8 mouse cellular contexts compared by ENCODE assay signal in genomic region chr19:6373539-6374400, GRCm38 (mm10). TPM values are rescaled to one million over a fixed set of nuclear protein-coding genes. Genes with fewer than 3 reads are reported as not detected.
A peak's percentile ranks its signal among the peaks of the same experiment; 100 is the strongest.
DNase-seq lines count a peak whose midpoint lies in the region; ATAC-seq and TF ChIP-seq lines count a peak whose summit lies in the region.

No protein-coding gene starts in this region.

- no peak overlapping the region for H3K4me2 ChIP-seq in forebrain, embryonic 12.5 days
- no peak overlapping the region for H3K4me2 ChIP-seq in lung, embryonic 16.5 days (ENCODE audit: low read depth, low read length)

- ATAC-seq in forebrain, embryonic 12.5 days (ENCODE audit: low FRiP score), result peak; percentile 10; the same call in 1 of the 2 replicates
- ATAC-seq in lung, embryonic 16.5 days (ENCODE audit: low read depth), result peak; percentile 32; the same call in 1 of the 2 replicates

- H3K4me3 ChIP-seq in E14TG2a.4 (replicated peaks; ENCODE audit: low read length), result peak overlapping the region; percentile 51
- no peak overlapping the region for H3K4me3 ChIP-seq in forebrain, embryonic 12.5 days (replicated peaks)
- no peak overlapping the region for H3K4me3 ChIP-seq in lung, embryonic 16.5 days (ENCODE audit: low read length)

- H3K4me1 ChIP-seq in E14TG2a.4 (replicated peaks; ENCODE audit: low read depth, low read length), result peaks cover 89% of the 10 kb centered on the region
- H3K4me1 ChIP-seq in forebrain, embryonic 12.5 days, result peaks cover 14% of the 10 kb centered on the region; the same call in 1 of the 2 replicates
- H3K4me1 ChIP-seq in lung, embryonic 16.5 days (replicated peaks; ENCODE audit: control insufficient read depth, insufficient read depth, low read length), result no peaks in the 10 kb centered on the region

- H3K9me3 ChIP-seq in E14TG2a.4 (ENCODE audit: low read length), result no peaks in the 10 kb centered on the region
- H3K9me3 ChIP-seq in forebrain, embryonic 12.5 days, result no peaks in the 10 kb centered on the region
- no peaks in the 10 kb centered on the region for H3K9me3 ChIP-seq in lung, embryonic 16.5 days (ENCODE audit: control insufficient read depth, low read length)

- peaks cover 99% of the 10 kb centered on the region for H3K36me3 ChIP-seq in E14TG2a.4 (ENCODE audit: insufficient read depth, low read length)
- peaks cover 98% of the 10 kb centered on the region for H3K36me3 ChIP-seq in forebrain, embryonic 12.5 days (replicated peaks)
- H3K36me3 ChIP-seq in lung, embryonic 16.5 days (ENCODE audit: control insufficient read depth, insufficient read depth, low read length), result peaks cover 75% of the 10 kb centered on the region

- peak; percentile 66 for TF ChIP-seq CTCF in E14TG2a.4 (conservative IDR thresholded peaks at IDR 0.05; ENCODE audit: low read length)
- peak; percentile 78 for TF ChIP-seq CTCF in brain, embryonic 14.5 days (IDR thresholded peaks at IDR 0.05; ENCODE audit: borderline replicate concordance, extremely low read depth, insufficient read depth, insufficient read length)

- TF ChIP-seq POLR2A in brain, embryonic 14.5 days (IDR thresholded peaks at IDR 0.05; ENCODE audit: borderline replicate concordance, extremely low read depth, insufficient read depth, insufficient read length, poor library complexity, severe bottlenecking), result no peak

- no peak overlapping the region for H3K9ac ChIP-seq in forebrain, embryonic 12.5 days
- H3K9ac ChIP-seq in lung, embryonic 16.5 days (ENCODE audit: low read length), result no peak overlapping the region

- no peak overlapping the region for H3K27ac ChIP-seq in forebrain, embryonic 12.5 days
- no peak overlapping the region for H3K27ac ChIP-seq in lung, embryonic 16.5 days (ENCODE audit: low read length)

- H3K27me3 ChIP-seq in E14TG2a.4 (ENCODE audit: insufficient read depth, low read length), result no peaks in the 10 kb centered on the region
- no peaks in the 10 kb centered on the region for H3K27me3 ChIP-seq in forebrain, embryonic 12.5 days
- H3K27me3 ChIP-seq in lung, embryonic 16.5 days (ENCODE audit: control insufficient read depth, insufficient read depth, low read depth, low read length), result no peaks in the 10 kb centered on the region

- intact Hi-C loops in heart, postnatal 25 days (cut with DNase I), result loop anchor here (2.0 kb wide), 2 partner anchors 23 to 79 kb away; no protein-coding TSS in a partner anchor

- WGBS in forebrain, embryonic 12.5 days, result 71% methylated on average over 12 of the region's 12 CpGs
- 61% methylated on average over 12 of the region's 12 CpGs for WGBS in lung, embryonic 16.5 days

- peak; percentile 71 for DNase-seq in brain, embryonic 14.5 days (ENCODE audit: low read depth)
- peak; percentile 58 for DNase-seq in heart, postnatal 25 days (ENCODE audit: low spot score)
- peak; percentile 54 to 70 for DNase-seq in layer of hippocampus, adult 8-10 months (ENCODE audit: low spot score in 2 of 2)
- DNase-seq in retina, embryonic 14.5 days (ENCODE audit: low spot score), result peak; percentile 88
- peak; percentile 97 for DNase-seq in thymus, postnatal 4 days

RNA-seq across cellular contexts. Expression of gene Sf1, which starts 10.3 kb away (rescaled TPM):
- 147 and 220 TPM in 2 replicates for polyA plus RNA-seq in brain, embryonic 14.5 days (2012; rRNA removed)
- polyA plus RNA-seq in forebrain, embryonic 12.5 days (2016; fragmentation: Nextera tagmentation; extraction: Ambion mirVana), result 204 and 221 TPM in 2 replicates
- total RNA-seq in heart, postnatal 25 days (2021), result 10 to 100 TPM; 76.1 to 88.8 TPM
- 100 to 1,000 TPM; 209 to 234 (median 222) TPM for total RNA-seq in layer of hippocampus, adult 8-10 months (2022)
- polyA plus RNA-seq in lung, embryonic 16.5 days (2015; fragmentation: Nextera tagmentation; extraction: Ambion mirVana), result 120 and 132 TPM in 2 replicates

RNA-seq across cellular contexts. Expression of gene Pygm, which starts 10.4 kb away (rescaled TPM):
- polyA plus RNA-seq in brain, embryonic 14.5 days (2012; rRNA removed), result 2.1 and 2.9 TPM in 2 replicates
- polyA plus RNA-seq in forebrain, embryonic 12.5 days (2016; fragmentation: Nextera tagmentation; extraction: Ambion mirVana), result 0.78 and 1.5 TPM in 2 replicates
- total RNA-seq in heart, postnatal 25 days (2021), result 1,000 to 10,000 TPM; 1,128 to 1,145 TPM
- total RNA-seq in layer of hippocampus, adult 8-10 months (2022), result 10 to 100 TPM; 14.2 to 19.7 (median 19.0) TPM
- polyA plus RNA-seq in lung, embryonic 16.5 days (2015; fragmentation: Nextera tagmentation; extraction: Ambion mirVana), result 28.6 and 36.1 TPM in 2 replicates

RNA-seq across cellular contexts. Expression of gene Rasgrp2, which starts 25.4 kb away (rescaled TPM):
- polyA plus RNA-seq in brain, embryonic 14.5 days (2012; rRNA removed), result 46.0 and 53.1 TPM in 2 replicates
- polyA plus RNA-seq in forebrain, embryonic 12.5 days (2016; fragmentation: Nextera tagmentation; extraction: Ambion mirVana), result 13.1 and 15.1 TPM in 2 replicates
- total RNA-seq in heart, postnatal 25 days (2021), result 10 to 100 TPM; 43.2 to 55.2 TPM
- total RNA-seq in layer of hippocampus, adult 8-10 months (2022), result 10 to 100 TPM; 35.0 to 44.1 (median 40.9) TPM
- 93.7 and 111 TPM in 2 replicates for polyA plus RNA-seq in lung, embryonic 16.5 days (2015; fragmentation: Nextera tagmentation; extraction: Ambion mirVana)

RNA-seq across cellular contexts. Expression of gene Map4k2, which starts 32.8 kb away (rescaled TPM):
- polyA plus RNA-seq in brain, embryonic 14.5 days (2012; rRNA removed), result 110 and 154 TPM in 2 replicates
- 14.4 and 15.1 TPM in 2 replicates for polyA plus RNA-seq in forebrain, embryonic 12.5 days (2016; fragmentation: Nextera tagmentation; extraction: Ambion mirVana)
- 10 to 100 TPM; 42.6 to 44.3 TPM for total RNA-seq in heart, postnatal 25 days (2021)
- 100 to 1,000 TPM in 2 of 4 experiments, 10 to 100 TPM in 2; 85.0 to 114 (median 103) TPM for total RNA-seq in layer of hippocampus, adult 8-10 months (2022)
- polyA plus RNA-seq in lung, embryonic 16.5 days (2015; fragmentation: Nextera tagmentation; extraction: Ambion mirVana), result 24.8 and 27.6 TPM in 2 replicates

RNA-seq across cellular contexts. Expression of gene Men1, which starts 39.0 kb away (rescaled TPM):
- polyA plus RNA-seq in brain, embryonic 14.5 days (2012; rRNA removed), result 105 and 129 TPM in 2 replicates
- 97.1 and 107 TPM in 2 replicates for polyA plus RNA-seq in forebrain, embryonic 12.5 days (2016; fragmentation: Nextera tagmentation; extraction: Ambion mirVana)
- total RNA-seq in heart, postnatal 25 days (2021), result 10 to 100 TPM; 12.4 to 14.5 TPM
- 10 to 100 TPM; 60.0 to 74.4 (median 63.5) TPM for total RNA-seq in layer of hippocampus, adult 8-10 months (2022)
- polyA plus RNA-seq in lung, embryonic 16.5 days (2015; fragmentation: Nextera tagmentation; extraction: Ambion mirVana), result 70.9 and 76.9 TPM in 2 replicates
